Mouse (Mus musculus): Measurements from ENCODE around the gene Erf.
A peak's percentile ranks its signal among the peaks of the same experiment; 100 is the strongest.
"Not testable (repeated sequence)": the region's sequence is repeated elsewhere in the genome, so short reads cannot be mapped to it uniquely, and the experiment has no call there.

The Erf gene

GRCm38 (mm10) chr7:25267751-25268463 is 17.3 kb upstream of the Erf start:
- peak; percentile 100 for DNase-seq (ENCODE audit: extremely low read depth, low read depth)

GRCm38 (mm10) chr7:25267301-25267750 is 16.8 kb upstream of the Erf start, which contains the start of gene Cic:
Gene Cic (plus strand): TSS chr7:25267704.
- DNase-seq (ENCODE audit: extremely low read depth, low read depth): peak; percentile 99

GRCm38 (mm10) chr7:25266180-25266962 is 15.8 kb upstream of the Erf start:
- DNase-seq (ENCODE audit: extremely low read depth, low read depth): no peak

GRCm38 (mm10) chr7:25265743-25266142 is 15.2 kb upstream of the Erf start:
- DNase-seq (ENCODE audit: extremely low read depth, low read depth): not testable (repeated sequence)

GRCm38 (mm10) chr7:25263968-25264870 is 13.7 kb upstream of the Erf start:
- DNase-seq (ENCODE audit: extremely low read depth, low read depth): no peak

- no peak for DNase-seq (ENCODE audit: extremely low read depth, low read depth)
These were observed 11.3 kb upstream of the Erf start for GRCm38 (mm10) chr7:25261896-25262295.

- DNase-seq (ENCODE audit: extremely low read depth, low read depth): no peak
These were observed 1.3 kb upstream of the Erf start for GRCm38 (mm10) chr7:25251822-25252221.

GRCm38 (mm10) chr7:25251071-25251791 is 670 bp upstream of the Erf start:
- DNase-seq (ENCODE audit: extremely low read depth, low read depth): no peak

GRCm38 (mm10) chr7:25249314-25250140 is 1.0 kb downstream of the Erf start:
- no peak for DNase-seq (ENCODE audit: extremely low read depth, low read depth)

GRCm38 (mm10) chr7:25248846-25249313 is 1.7 kb downstream of the Erf start:
- no peak for DNase-seq (ENCODE audit: extremely low read depth, low read depth)

- DNase-seq (ENCODE audit: extremely low read depth, low read depth): no peak
These were observed 2.4 kb downstream of the Erf start for GRCm38 (mm10) chr7:25248018-25248647.

GRCm38 (mm10) chr7:25247498-25247897 is 3.1 kb downstream of the Erf start:
- no peak for DNase-seq (ENCODE audit: extremely low read depth, low read depth)

GRCm38 (mm10) chr7:25246759-25247137 is 3.8 kb downstream of the Erf start:
- no peak for DNase-seq (ENCODE audit: extremely low read depth, low read depth)

- DNase-seq (ENCODE audit: extremely low read depth, low read depth): no peak
These were observed 4.3 kb downstream of the Erf start for GRCm38 (mm10) chr7:25246079-25246758.

- DNase-seq (ENCODE audit: extremely low read depth, low read depth): no peak
These were observed 5.8 kb downstream of the Erf start for GRCm38 (mm10) chr7:25244562-25245369.

GRCm38 (mm10) chr7:25243361-25243760 is 7.2 kb downstream of the Erf start:
- no peak for DNase-seq (ENCODE audit: extremely low read depth, low read depth)

- no peak for DNase-seq (ENCODE audit: extremely low read depth, low read depth)
These were observed 9.5 kb downstream of the Erf start for GRCm38 (mm10) chr7:25241062-25241461.

GRCm38 (mm10) chr7:25240631-25241030 is 9.9 kb downstream of the Erf start:
- DNase-seq (ENCODE audit: extremely low read depth, low read depth): no peak
